Mouse (Mus musculus) small intestine, adult 2 months (tissue): ENCODE results near the gene E130308A19Rik.

ENCODE experiments used
- CTCF ChIP-seq: fragments of 200-500 bp; IDR thresholded peaks from 2 replicates; pipeline ENCODE4 v1.5.1; 2012; ENCODE audit warnings: low read depth, mild to moderate bottlenecking, control low read depth, inconsistent platforms, low read length, moderate library complexity, mixed read lengths; ENCODE audit not compliant: insufficient replicate concordance, insufficient read length; ENCODE audit errors: extremely low read depth
- POLR2A ChIP-seq: fragments of 200-500 bp; IDR thresholded peaks from 2 replicates; pipeline ENCODE4 v1.6.1; 2012; ENCODE audit warnings: low read depth, mild to moderate bottlenecking, control low read depth, inconsistent platforms, low read length, moderate library complexity

- TF ChIP-seq CTCF (no peak), POLR2A (no peak)
These were observed 159.4 kb downstream of the E130308A19Rik start for GRCm38 (mm10) chr4:59785412-59785811.
